ENCODE assay signal across 19 mouse cellular contexts in genomic region chr7:119034243-119034961, GRCm38 (mm10). TPM values are rescaled to one million over a fixed set of nuclear protein-coding genes. Genes with fewer than 3 reads are reported as not detected.
"Had no signal": no experiment of that assay in that cellular context is flagged by ENCODE, and none has a peak within 500 bp of the region (broad histone marks: within the 10 kb centered on the region; RNA-seq: fewer than 3 reads in every experiment).

No protein-coding gene starts in this region.

- H3K27me3 ChIP-seq: liver, embryonic 13.5 days; liver, embryonic 15.5 days; lung, embryonic 15.5 days; megakaryocyte, embryonic 14.5 days; midbrain, embryonic 12.5 days; midbrain, embryonic 15.5 days; neural tube, embryonic 12.5 days had no signal

- H3K4me2 ChIP-seq: liver, embryonic 13.5 days; liver, embryonic 15.5 days; lung, embryonic 15.5 days; midbrain, embryonic 12.5 days; midbrain, embryonic 15.5 days; neural tube, embryonic 12.5 days had no signal

- DNase-seq: liver, embryonic 13.5 days; liver, postnatal 0 days; lung, adult 2 months; lung, postnatal 14 days; lung, postnatal 36 days; right cerebral cortex, postnatal 14 days; spleen, adult 18-20 months; thymus, adult 18-20 months; thymus, postnatal 14 days; thymus, postnatal 36 days had no signal

- H3K9ac ChIP-seq: liver, embryonic 13.5 days; liver, embryonic 15.5 days; liver, postnatal 0 days; lung, embryonic 15.5 days; midbrain, embryonic 12.5 days; midbrain, embryonic 15.5 days; neural tube, embryonic 12.5 days had no signal

- ATAC-seq: liver, postnatal 0 days; lung, postnatal 0 days; midbrain, embryonic 15.5 days had no signal

- H3K27ac ChIP-seq: liver, embryonic 13.5 days; liver, embryonic 15.5 days; lung, embryonic 15.5 days; macrophage; midbrain, embryonic 12.5 days; midbrain, embryonic 15.5 days; neural tube, embryonic 12.5 days had no signal

- H3K4me3 ChIP-seq: liver, embryonic 13.5 days; liver, embryonic 15.5 days; lung, embryonic 15.5 days; megakaryocyte, embryonic 14.5 days; midbrain, embryonic 12.5 days; midbrain, embryonic 15.5 days; neural tube, embryonic 12.5 days had no signal

- H3K9me3 ChIP-seq: liver, embryonic 13.5 days; liver, embryonic 15.5 days; lung, embryonic 15.5 days; midbrain, embryonic 12.5 days; midbrain, embryonic 15.5 days; neural tube, embryonic 12.5 days had no signal

- H3K4me1 ChIP-seq: liver, embryonic 13.5 days; liver, embryonic 15.5 days; lung, embryonic 15.5 days; megakaryocyte, embryonic 14.5 days; midbrain, embryonic 12.5 days; neural tube, embryonic 12.5 days had no signal

- H3K36me3 ChIP-seq: liver, embryonic 13.5 days; liver, embryonic 15.5 days; lung, embryonic 15.5 days; midbrain, embryonic 12.5 days; midbrain, embryonic 15.5 days; neural tube, embryonic 12.5 days had no signal

RNA-seq across cellular contexts. Expression of gene Gprc5b, which starts 39.4 kb away (rescaled TPM):
- total RNA-seq: monocyte, adult 5-6 weeks had no signal
